Mouse (Mus musculus): ENCODE measurements at regions not wholly inside any gene's neighbourhood (a gene's known extent, or its start where the extent isn't known, plus 50 kb on each side); places are given as distances from the start of the nearest gene placed in this dataset.

DNA sequence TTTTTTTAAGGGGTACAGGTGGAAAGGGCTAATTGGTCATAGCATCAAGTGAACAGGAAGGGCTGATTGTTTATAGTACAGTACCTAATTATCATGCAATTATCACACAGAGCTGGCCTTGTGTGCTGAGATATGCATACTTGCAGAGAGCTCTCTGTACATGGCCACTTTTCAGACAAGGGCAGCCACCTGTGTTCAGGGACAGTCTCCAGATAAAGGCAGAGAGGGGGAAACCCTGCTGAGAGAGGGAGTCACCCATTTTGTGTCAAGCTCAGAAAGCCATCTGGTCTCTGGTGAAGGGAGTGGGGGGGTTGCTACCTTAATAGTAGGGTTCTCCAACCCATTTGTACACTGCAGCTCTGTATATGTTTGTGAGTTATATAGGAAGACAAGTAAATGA lies 127.5 kb upstream of the Sphkap start:
- DNase-seq (ENCODE audit: extremely low spot score, low spot score): no peak

DNA sequence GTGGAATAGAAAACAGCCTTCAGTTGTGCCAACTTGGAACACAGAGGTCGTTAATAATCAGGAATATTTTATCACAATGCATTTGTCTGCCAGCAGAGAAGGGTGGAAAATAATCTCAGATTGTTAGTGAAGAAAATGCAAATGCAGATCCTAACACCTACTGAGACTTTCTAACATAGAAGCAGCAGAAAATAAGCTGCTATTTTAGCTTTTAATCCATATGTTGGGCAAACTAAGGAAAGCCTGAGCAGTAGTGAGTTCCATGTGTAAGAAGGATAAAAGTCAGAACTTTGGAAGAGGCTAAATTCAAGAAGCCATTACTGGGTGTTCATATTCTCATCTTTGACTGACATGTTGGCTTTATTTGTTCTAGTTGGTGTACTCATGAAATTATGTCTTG lies 119.8 kb upstream of the Sphkap start:
- no peak for DNase-seq (ENCODE audit: extremely low spot score, low spot score)

DNA sequence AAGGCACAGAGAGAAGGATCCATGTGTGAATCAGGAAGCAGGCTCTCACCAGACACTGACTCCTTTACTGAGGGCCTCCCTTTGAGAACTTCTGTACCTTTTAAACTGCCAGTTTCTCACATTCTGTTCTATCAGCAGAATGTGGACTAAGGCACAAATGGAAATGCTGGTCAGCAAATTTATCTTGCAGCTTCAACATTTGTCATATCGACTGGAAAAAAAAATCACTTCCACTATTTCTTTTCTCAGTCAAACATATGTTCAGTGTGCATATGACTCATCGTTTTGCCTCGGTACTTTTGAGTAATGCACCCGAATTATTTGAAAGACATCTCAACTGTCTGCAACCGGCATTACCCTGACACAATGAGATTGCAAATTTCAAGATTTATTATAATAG lies 101.4 kb upstream of the Sphkap start:
- no peak for DNase-seq (ENCODE audit: extremely low spot score, low spot score)

DNA sequence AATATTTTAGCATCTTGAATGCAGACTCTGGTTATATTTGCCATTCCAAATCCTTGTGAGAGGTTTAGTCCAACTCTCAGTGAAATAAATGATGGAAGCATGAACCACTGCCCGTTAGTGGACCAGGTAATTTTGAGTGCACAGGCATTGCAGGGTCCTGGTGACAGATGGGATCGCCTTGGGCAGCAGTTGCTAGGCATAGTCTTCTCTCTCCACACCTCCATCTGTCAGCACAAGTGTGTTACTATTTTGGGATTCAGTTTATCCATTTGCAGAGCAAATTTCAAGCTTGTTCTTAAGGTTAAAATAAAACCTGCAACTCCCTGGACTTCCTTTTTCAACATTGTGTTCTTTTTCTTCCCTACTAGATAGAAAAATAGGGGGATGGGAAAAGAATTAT lies 97.4 kb upstream of the Sphkap start:
- no peak for DNase-seq (ENCODE audit: extremely low spot score, low spot score)

DNA sequence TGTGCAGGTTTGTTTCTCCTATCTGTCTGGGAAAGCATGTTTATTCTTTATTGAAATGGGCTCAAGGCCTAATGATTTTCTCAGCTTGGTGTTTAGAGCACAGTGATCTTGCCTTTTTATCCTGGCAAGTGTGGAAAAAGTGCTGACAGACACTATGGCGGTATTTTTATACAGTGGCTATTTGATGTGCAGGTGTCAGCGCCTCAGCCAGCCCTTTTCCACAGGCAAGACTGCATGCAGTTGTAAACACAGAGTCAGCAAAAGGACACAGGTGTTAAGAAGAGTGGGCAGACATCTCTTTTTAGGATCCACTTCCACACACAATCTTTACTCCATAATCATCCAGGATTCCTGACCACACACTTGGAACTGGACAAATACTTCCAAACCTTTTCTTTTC lies 88.9 kb upstream of the Sphkap start:
- DNase-seq (ENCODE audit: extremely low spot score, low spot score): no peak

DNA sequence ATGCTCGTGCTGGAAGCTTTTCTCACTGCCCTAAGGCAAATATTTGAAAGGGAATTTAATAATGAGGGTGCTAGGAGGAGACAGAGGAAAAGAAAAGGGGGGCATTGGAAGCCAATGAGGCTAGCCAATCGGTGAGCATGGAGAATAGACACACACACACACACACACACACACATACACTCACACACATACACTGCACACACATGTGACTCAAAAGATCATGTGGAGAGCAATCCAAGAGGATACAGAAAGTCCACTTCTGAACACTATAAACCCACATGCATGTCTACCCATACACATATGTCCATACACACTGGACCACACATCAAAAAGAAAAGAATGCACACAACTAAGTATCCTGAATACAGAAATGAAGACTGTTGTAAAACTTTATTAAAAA lies 88.4 kb upstream of the Sphkap start:
- DNase-seq (ENCODE audit: extremely low spot score, low spot score): no peak

DNA sequence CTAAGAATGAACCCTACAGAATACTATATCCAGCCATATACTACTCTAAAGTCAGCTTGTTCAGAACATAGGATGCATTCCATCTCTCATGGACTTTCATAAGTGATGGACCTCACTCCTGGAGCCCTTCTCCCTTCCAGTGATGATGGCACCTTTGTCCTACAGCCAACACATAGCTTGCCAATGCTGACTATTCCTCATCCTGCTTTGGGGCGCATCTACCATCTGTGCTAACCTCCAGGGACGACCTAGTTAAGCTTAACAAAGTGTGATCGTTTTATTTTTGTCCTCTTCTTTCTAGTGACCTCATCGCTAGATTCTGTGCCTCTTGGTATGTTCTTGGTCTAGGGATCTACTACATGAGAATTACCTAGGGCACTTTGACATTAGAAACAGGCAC lies 87.0 kb upstream of the Sphkap start:
- DNase-seq (ENCODE audit: extremely low spot score, low spot score): no peak

DNA sequence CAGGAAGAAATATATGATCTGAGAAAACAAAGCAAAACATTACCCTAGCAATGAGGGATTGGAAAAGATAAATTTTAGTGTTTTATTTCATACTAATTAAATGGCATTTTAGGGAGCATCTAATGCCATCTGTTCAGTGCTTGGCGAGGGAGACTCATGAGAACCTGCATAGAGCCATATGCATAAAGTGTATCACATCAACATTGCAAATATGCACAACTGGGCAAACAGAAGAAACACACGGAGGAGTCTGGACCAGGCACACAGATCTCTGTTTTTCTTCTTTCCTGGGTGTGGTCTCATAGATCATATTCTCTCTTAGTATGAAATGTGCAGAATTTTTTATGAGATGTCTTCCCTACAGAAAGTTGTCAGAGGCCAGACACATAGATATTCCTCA lies 71.1 kb upstream of the Sphkap start:
- no peak for DNase-seq (ENCODE audit: extremely low spot score, low spot score)

Data from neural tube, embryonic 10.5 days (tissue).